Mouse (Mus musculus): ENCODE results near the gene Txn2. TPM values are rescaled to one million over a fixed set of nuclear protein-coding genes. Genes with fewer than 3 reads are reported as not detected.

Txn2 gene
- total RNA-seq, 2 experiments from 2014 or later: 115 to 140 TPM

DNA sequence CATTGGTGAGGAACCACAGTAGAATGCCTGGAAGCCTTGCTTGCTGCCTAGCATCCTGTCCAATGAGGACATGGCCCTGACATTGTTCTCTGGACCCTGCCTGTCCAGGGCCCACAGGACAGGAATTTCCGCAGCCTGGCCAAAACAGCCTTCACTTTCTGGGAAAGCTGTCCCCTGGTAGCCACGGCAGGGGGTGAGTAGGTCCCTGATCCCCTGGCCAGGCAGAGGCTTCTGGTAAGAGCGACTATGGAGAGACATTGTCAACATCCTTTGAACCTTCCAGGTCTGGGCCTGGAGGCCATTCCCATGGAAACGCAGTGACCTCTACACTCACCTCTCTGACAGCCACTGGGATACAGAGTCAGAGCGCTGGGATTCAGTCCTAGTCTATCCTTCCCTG is 16.8 kb downstream of the Txn2 start:
- no peak for DNase-seq (ENCODE audit: extremely low spot score in 1 of 2, low spot score in 1 of 2)

DNA sequence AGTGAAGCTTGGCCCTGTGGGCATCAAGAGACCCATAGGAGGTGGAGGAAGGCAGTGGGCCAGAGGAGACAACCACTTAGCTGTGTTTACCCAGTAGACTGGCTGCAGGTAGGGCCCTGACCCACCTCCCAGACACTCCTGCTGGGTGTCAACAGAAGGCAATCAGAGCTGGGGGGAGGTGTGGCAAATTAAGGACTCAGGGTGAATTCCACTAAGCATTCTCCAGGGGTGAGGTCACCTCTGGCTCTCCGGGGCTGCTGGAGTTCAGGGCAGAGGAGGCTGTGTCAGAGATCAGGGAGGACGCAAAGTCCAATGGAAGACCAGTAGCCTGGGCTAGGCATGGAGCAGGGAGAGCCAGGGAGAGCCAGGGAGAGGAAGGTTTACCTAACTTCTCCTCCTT is 17.7 kb downstream of the Txn2 start:
- no peak for DNase-seq (ENCODE audit: extremely low spot score in 1 of 2, low spot score in 1 of 2)

DNA sequence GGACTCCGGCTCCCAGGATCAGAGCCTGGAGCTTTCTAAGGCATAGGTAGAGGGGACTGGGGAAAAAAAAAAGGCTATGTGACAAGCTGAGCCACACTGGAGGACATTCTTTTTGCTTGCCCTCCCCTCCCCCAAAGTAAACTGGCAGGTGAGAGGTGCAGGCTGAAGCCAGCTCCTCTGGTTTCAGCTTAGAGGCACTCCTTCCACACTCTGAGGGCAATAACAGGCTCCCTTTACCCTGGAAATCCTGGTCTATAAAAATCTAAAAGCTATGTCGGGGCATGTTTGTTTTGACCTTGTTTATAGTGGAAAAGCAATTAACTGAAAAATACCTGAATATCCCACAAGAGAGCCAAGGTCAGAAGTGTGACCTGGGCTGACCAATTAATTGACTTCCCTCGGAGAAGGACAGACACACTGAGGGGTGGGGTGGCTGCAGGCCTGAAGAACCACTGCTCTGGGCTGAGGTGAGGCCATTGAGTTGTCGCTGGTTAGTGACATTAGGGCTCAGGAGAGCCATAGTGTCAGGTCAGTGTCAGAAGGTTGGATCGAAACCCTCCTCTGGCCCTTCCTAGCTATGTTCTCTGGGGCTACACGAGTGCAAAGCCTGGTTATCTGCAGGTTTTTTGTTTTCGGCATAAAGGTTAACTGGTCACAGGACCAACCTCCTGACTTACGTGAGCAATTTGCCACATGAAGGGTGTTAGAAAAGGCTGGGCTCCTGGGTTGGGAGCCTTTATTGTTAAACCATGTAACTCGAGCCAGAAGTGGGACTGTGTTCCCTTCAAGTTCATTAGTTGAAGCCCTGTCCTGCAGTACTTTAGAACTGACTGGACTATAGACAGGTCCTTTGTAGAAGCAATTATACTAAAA is 20.9 kb downstream of the Txn2 start:
- DNase-seq (ENCODE audit: extremely low spot score in 1 of 2, low spot score in 1 of 2): no peak

DNA sequence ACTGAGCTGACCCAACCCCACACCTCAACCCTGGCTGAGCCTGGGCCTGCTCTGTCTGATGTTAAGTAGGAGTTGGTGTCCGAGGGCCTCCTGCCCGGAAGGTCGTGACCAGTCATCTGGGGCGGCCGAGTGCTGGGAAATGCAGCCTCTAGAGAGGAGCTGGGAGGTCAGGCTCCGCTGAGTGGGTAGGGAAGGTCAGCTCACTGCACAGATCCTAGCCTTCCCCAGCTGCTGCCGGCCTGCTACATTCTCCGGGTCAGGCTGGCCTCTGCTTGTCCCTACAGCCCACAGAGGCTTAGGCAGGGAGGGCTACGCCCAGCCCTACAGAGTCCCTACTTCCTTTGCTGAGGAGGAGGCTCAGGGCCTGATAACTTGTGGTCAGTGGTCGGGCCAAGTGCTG is 22.3 kb downstream of the Txn2 start:
- no peak for DNase-seq (ENCODE audit: extremely low spot score in 1 of 2, low spot score in 1 of 2)

DNA sequence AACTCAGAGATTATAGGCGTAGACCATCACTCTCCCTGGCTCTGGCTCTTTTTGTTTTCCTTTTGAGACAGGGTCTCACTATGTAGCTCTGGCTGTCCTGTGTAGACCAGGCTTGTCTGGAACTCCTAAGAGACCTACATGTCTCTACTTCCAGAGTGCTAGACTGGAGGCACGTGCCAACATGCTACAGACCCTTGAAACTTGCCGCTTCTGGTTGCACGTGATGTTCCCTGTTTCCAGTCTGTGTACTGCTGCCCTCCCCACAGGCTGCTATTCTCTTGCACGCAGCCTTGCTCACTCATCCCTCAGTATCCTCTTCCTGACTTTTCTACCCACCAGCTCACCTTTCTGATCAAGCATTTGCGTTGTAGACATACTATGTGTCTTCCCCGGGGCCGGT is 22.7 kb downstream of the Txn2 start:
- DNase-seq (ENCODE audit: extremely low spot score in 1 of 2, low spot score in 1 of 2): no peak

DNA sequence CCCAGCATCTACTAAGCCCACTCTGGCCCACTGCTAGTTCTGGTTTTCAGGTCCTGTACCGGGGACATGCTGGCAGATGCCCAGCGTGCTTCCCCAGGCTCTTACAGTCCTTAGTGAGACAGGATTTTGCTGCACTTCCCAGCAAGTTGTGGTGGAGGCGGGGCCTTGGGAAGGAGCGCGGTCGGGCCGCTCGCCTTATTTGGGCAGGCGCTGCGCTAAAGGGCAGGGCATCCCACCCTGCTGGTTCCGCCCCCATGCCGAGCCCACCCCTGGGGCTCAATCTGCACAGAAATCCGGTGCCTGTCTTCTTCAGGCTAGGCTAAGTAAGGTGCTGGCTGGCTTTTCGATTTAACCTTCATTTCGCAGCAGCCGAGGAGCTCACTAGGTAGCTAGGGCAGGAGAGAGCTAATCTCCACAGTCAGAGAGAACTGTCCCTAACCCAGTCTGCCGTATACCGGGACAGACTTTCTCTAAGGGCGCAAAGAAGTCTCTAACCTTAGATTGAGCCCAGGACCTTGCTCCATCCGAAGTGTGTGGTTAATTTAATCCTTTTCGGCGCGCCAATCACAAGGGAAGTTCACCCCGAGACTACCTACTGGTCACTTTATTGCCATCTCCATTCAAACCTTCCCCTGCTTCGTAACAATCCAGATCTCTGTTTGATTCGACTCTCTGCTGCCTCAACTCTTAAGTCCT is 23.4 kb downstream of the Txn2 start:
- no peak for DNase-seq (ENCODE audit: extremely low spot score in 1 of 2, low spot score in 1 of 2)

DNA sequence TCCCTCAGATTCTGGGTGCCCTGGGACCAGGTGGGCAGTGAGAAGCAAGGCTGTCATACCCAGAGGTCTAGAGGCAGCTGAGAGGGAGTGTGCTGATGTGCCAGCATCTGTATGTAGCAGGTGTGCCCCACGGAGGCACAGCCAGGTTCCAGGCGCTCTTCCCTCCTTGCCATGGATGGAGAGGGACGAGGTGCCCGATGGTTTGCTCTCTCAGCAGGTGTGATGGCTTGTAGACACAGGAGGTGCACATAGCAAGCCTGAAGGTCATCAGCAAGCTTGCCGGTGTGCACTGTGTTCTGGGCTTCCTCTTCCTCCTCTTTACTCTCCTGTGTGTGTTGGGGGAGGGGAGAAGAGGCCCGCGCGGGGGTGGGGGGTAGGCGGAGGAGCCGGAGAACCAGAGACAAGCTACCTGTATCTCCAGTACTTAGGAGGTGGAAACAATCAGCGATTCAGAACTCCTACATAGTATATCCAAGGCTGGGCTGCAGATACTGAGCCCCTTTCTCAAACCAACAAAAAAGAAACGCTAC is 24.4 kb downstream of the Txn2 start:
- no peak for DNase-seq (ENCODE audit: extremely low spot score in 1 of 2, low spot score in 1 of 2)

DNA sequence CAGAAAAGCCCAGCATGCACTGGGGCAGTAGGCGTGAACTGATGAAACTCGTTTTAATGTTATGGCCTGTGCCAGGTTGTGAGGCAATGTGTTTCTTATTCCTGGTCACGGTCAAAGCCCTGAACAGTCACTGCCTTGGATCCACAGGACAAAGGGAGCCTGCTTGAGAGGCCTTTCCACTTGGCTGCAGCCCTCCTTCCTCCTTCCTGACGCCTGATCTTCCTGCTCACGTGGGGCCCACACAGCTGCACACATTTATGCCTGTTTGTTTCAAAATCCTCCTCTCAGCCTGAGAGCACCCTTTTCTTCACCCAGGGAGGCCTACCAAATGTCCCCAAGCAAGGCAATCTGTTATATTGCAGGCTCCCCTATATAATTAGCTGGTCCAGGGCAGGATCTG is 25.6 kb downstream of the Txn2 start:
- DNase-seq (ENCODE audit: extremely low spot score in 1 of 2, low spot score in 1 of 2): no peak

DNA sequence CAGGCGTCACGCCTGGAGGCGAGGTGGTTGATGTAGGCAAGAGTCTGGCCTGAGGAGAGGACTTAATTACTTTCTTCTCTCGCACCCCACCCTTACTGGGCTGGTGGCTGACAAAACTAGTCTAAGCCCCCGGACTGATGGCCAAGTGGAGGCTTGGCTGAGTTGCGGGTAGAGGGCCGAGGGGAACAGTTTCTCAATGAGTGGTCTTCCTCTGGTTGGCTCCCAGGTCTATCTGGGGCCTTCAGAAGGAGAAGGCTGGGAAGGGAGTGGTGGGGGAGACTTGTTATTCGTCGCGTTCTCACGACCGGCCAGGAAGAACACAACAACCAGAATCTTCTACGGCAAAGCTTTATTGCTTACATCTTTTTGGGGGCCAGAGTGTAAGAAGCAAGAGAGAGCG is 33.9 kb downstream of the Txn2 start:
- DNase-seq (ENCODE audit: extremely low spot score in 1 of 2, low spot score in 1 of 2): no peak

DNA sequence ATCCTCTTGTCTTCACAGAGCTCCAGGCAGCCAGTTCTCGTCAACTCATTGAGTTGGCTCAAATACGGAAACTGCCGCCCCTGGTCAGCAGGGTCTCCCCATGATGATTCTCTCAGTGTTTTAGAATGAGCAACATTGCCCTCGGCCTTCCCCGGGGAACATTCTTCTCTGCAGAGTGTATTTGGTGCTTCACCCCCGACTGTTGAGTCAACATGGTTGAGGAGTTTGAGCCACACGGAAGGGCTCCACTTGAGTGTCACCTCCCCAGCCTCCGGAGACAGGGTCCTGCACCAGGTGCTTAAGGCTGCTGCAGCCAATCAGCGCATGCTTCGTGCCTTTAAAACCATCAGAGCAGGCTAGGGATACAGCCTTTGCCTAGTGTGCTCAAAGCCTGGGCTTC is 35.5 kb downstream of the Txn2 start:
- DNase-seq (ENCODE audit: extremely low spot score in 1 of 2, low spot score in 1 of 2): no peak

DNA sequence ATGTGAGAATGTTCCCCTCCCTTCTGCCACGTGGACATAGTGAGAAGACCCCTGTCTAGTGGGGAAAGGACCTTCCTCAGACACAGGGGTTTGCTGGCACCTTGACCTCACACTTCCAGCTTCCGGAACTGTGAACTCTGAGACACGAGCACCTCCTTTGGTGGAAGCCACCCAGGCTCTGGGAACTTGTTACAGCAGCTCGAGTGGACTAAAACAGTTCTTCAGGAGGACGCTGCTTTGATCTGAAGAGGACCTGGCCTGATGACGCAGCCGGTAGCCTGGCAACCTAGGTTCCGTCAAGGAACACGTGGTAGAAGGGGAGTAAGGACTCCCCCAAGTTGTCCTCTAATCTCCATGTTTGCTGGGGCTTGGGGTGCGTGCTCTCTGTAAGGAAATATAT is 36.4 kb downstream of the Txn2 start:
- no peak for DNase-seq (ENCODE audit: extremely low spot score in 1 of 2, low spot score in 1 of 2)

DNA sequence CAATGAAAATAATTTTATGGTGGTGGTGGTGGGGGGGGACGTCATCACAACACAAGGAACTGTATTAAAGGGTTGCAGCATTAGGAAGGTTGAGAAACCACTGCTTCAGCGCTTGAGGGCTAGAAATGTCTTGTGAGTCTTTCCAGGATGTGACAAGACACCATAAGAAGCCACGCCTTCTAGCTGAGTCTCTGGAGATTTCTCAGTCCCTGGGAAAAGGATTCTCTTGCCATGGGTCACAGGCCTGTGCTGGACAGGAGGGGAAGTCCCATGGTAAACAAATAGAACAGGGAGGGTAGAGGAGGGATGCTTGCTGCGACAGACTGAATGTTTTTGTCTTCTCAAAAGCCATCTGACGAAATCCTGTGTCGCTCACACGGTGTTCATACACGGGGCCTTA is 37.0 kb downstream of the Txn2 start:
- DNase-seq (ENCODE audit: extremely low spot score in 1 of 2, low spot score in 1 of 2): no peak

DNA sequence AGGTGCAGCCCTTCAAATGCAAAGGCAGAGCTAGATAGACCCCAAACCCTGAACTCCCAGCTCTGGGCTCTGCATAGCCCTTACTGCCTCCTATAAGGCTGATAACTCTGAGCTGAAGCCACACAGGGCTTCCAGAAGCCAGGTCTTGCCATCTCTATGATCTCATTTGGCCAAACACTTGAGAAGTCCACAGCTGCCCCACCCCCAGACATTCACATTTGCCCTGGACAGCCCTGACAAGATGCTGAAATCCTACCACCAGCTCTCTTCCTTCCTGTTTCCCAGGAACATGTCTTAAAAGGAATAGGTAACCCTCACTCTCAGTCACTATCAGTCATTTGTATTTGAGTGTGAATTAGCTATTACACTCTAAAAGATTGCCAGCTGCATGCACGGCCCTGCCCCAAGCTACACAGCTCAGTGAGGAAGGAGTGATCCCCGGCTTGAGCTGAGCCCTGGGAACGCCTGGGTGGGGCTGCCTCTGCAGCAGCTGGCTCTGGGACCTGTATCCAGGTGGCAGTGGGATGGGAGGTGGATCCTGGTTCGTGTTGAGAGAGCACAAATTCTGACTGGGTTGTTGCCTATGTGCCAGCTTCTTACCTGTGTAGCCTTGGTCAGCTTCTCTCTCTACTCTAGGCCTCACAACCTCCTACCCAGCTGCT is 38.9 kb downstream of the Txn2 start:
- no peak for DNase-seq (ENCODE audit: extremely low spot score in 1 of 2, low spot score in 1 of 2)

DNA sequence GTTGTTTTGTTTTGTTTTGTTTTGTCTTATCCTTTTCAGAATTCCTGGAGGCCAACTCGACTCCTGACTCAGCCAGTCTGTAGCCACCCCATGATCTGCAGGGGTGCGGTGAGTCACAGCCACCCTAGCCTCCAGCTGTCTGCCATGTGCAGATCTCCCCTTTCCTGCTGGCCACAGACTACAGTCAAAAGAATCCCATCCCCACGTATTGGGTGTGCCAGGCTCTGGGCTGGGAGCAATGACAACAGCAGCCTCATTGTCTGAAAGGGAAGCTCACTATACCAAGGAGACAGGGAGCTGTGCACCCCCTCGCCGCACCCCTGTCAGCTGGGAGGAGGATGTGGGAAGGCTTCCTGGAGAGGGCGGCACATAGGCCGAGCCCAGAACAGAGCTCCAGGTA is 40.5 kb downstream of the Txn2 start:
- DNase-seq (ENCODE audit: extremely low spot score in 1 of 2, low spot score in 1 of 2): no peak

DNA sequence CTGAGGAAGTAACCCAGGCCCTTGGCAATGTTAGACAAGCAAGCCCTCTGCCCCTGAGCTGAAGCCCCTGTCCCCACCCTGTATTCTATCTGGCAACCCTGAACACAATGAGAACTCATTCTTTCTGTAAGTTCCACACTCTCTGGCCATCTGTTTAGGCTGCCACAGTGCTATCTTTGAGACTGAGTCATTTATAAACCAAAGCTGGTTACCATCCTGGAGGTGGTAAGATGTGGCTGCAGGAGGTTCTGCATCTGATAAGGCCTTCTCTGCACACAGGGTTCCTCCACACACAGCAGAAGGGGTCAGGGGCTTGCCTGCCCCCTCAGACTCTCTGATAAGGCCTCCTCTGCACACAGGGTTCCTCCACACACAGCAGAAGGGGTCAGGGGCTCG is 41.7 kb downstream of the Txn2 start:
- DNase-seq (ENCODE audit: extremely low spot score in 1 of 2, low spot score in 1 of 2): no peak

DNA sequence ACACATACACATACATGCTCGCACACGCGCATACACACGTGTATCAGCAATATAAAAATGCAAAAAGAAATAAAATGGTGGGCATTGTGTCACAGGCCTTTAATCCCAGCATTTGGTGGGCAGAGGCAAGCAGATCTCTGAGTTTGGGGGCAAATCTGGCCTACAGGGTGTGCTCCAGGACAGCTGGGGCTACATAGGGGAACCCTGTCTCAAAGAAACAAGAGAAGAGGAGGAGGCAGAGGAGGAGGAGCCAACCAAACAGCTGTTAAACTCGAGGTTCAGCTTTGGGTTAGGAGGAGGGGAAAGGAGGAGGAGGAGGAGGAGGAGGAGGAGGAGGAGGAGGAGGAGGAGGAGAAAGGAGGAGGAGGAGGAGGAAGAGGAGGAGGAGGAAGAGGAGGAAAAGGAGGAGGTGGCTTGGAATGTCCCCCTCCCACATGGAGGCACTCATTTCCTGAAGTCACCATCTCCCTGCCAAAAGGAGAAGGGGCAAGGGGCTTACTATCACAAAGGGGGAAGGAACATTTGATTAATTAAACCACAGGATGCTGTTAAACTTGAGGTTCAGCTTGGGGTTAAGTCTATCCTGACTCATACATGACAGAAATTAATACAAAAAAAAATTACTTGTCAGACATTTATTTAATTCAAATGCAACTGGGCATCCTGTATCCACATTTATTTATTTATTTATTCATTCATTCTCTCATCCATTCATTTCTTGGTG is 42.3 kb downstream of the Txn2 start:
- no peak for DNase-seq (ENCODE audit: extremely low spot score in 1 of 2, low spot score in 1 of 2)

DNA sequence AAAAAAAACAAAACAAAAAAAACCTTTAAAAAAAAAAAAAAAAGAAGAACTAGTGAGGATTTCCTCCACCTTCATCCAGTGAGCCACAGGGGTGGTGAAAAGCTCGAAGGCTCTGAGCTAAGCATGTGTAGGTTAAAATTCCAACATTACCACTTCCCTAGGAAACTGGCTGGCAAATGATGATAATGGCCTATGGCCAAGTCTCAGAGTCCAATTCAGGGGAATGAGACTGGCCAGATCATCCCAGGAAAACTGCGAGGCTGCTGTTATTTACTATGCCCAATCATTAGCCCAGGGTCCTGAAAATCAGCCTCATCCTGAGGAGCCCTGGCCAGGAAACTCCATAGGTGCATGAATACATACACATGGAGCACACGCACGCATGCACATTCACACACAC is 42.9 kb downstream of the Txn2 start:
- no peak for DNase-seq (ENCODE audit: extremely low spot score in 1 of 2, low spot score in 1 of 2)

DNA sequence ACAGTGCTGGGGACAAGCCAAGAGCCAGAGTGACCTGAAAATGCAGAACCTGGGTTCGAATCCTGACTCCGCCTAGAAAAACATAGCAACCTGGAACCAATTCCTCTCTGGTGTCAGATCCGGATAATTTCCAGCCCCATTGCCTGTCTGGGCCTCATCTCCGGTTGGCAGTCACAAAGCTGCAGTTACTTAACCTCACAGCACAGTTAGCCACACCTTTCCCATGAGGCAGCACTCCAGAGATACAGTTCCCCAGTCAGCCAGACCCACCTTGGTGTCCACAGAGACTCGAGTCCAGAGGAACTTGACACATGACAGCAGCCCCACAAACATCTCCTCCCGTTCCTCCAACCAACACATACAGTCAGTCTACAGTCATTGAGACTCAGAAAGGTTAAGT is 43.6 kb downstream of the Txn2 start:
- DNase-seq (ENCODE audit: extremely low spot score in 1 of 2, low spot score in 1 of 2): no peak

DNA sequence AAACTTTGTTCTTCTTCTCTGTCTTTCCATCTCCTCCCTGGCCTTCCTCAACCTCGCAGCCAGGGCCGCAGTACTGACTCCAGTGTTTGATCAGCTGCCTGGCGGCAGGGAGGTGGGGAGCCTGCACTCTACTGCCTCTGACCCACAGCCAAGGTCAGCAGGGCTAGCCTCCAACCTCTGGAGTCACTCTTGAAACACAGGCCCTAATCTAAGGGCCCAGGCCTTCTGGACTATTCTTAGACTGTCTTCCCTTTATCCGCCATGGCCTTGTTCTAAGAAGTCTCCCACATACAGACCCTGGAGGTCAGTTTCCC is 45.2 kb downstream of the Txn2 start:
- DNase-seq (ENCODE audit: extremely low spot score in 1 of 2, low spot score in 1 of 2): no peak

DNA sequence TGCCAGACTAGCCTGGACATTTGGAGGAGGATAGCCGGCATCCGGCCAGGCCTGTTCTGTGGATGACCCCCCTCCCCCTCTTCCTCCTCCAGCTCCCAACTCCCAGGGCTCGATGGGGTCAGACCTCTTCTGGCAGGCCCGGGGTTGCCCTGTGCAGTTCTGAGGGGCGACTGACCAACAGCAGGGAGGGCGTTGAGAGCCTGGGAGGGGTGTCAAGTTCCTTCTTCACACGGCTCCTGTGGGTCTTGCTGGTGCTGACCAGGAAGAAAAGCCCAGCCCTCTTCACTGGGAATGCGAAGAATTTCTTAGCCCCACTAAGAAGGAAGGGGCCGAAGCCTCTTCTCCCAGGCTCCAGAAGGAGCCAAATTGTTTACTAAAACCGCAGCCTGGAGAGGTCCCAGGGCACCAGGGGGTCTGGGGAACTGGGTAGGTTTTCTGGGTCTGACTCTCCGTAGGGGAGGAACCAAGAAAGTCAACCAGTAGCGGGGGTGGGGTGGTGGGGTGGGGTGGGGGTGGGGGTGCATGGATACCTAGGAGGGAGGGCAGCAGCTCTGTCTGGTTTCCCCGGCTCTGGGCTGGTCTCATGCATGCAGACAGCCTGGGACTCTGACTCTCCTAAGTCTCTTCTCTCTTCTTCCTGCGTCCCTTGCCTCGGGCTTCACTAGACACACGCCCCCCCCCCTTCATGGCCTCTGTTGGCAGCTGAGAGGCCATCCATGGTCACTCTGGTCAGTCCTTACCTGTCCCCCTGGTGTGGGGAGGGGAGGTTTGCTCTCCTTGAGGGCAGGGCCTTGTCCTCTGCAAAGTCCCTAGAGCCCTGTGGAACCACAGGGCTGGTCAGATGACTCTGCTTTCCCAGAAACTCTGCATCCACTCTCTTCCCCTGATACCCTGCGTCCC is 45.8 kb downstream of the Txn2 start:
- DNase-seq (ENCODE audit: extremely low spot score in 1 of 2, low spot score in 1 of 2): no peak

Measured in layer of hippocampus, postnatal 25 days (tissue).